Mouse (Mus musculus): ENCODE measurements at regions not wholly inside any gene's neighbourhood (a gene's known extent, or its start where the extent isn't known, plus 50 kb on each side); places are given as distances from the start of the nearest gene placed in this dataset.

GRCm38 (mm10) chr10:17485515-17485914, 237.5 kb upstream of the Cited2 start:
- TF ChIP-seq CTCF (conservative IDR thresholded peaks at IDR 0.05; ENCODE audit: low read length), result no peak
- no peak for TF ChIP-seq NANOG (IDR thresholded peaks at IDR 0.05; ENCODE audit: borderline replicate concordance, low read length)
- TF ChIP-seq POU5F1 (IDR thresholded peaks at IDR 0.05; ENCODE audit: borderline replicate concordance, low read length), result no peak
